Mouse (Mus musculus) c-Kit-positive CD71-positive TER-119-positive erythroid progenitor cells, embryonic 14.5 days (primary cell): ENCODE data around the gene E030030I06Rik.
"Not testable (repeated sequence)": the region's sequence is repeated elsewhere in the genome, so short reads cannot be mapped to it uniquely, and the experiment has no call there.

Experiments used
- DNase-seq: peaks from one replicate; pipeline ENCODE4 v3.0.0-alpha.2; 2013; ENCODE audit warnings: low spot score

The E030030I06Rik gene

DNA sequence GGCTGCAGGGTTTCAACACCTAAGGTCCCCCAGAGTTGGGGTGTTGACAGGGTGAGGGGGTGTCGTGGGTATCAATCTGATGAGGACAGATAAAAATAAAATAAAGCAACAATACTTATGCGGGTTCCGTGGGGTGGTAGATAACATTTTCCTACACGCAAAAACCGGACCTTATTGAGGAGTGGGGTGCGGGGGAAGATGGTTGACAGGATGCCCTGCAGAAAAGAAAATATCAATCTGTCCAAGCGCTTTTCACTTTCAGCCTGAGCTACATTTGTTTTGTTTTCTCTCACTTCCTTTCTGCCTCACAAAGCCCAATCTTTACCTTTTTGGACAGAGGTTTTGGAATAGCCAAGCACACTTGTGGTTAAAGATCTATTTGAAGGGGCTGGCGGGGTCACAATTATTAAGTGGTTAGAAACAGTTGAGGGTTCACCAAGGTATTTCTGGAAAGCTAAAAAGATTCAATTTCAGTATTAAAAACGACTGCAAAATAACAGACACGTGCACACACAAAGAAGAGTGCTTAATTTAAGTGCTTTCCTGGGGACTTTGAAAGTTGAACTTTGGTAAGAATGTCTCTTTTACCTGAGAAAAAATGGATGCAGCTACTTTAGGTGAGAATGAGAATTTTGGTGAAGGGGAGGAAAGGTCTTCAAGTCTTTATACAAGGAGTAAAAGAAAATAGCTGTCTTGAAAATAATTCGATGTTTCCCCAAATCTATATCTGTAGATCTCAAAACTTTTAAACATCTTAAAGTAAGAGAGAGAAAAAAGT, 3.0 kb upstream of the E030030I06Rik start:
- DNase-seq, result not testable (repeated sequence)

DNA sequence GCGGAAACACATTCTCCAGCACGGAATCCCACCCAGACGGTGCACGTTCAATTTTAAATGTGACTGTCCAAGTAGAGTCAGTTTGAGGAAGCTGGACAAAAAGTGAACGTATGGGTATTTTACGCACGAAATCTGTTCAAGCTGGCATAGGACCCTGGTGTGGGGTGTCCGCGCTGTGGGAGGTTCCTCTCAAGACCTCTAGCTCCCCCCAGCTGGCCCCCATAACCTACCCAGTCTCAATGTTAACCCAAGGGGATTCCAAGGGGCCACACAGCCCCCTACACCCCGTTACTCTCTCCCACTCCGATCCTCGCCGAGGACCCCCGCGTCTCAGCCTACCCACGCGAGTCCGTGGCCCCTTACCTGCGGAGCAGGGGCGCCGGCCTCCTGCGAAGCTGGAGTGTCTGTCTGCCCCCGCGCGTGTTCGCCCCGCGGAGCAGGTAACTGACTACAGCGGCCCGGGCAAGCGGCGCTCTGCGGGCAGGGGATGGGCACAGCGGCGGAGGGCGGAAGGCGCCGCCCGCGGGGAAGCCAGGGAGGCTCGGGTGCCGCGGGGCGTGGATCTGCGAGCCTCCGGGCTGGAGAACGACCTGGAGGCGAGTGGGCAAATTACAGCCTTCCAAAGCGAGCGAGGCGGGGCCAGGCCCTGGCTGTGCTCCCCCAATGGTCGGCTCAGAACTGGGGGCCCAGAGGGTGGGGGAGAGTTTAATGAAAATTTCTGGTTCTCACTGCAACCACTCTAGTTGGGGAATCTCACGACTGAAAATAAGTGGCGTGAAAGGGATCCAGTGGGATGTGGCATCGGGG, 2.2 kb upstream of the E030030I06Rik start:
- not testable (repeated sequence) for DNase-seq

DNA sequence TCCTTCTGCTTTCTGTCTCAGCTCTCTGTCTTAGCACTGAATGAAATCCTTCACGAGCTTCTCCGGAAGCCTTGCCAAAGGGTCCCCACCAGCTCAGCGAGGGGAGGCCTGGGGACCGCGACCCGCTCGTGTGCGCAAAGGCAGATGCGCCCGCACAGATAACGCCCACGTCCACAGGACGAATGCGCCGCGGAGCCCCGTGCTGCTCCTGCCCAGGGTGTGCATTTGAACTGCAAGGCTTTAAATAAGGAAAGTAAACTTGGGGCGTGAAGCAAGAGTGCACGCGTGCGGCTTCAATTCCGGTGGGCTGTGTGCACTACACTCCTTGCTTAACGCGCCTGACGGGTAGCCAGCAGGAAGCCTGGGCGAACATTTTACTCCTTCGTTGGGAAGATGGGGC, 1.5 kb upstream of the E030030I06Rik start:
- no peak for DNase-seq

DNA sequence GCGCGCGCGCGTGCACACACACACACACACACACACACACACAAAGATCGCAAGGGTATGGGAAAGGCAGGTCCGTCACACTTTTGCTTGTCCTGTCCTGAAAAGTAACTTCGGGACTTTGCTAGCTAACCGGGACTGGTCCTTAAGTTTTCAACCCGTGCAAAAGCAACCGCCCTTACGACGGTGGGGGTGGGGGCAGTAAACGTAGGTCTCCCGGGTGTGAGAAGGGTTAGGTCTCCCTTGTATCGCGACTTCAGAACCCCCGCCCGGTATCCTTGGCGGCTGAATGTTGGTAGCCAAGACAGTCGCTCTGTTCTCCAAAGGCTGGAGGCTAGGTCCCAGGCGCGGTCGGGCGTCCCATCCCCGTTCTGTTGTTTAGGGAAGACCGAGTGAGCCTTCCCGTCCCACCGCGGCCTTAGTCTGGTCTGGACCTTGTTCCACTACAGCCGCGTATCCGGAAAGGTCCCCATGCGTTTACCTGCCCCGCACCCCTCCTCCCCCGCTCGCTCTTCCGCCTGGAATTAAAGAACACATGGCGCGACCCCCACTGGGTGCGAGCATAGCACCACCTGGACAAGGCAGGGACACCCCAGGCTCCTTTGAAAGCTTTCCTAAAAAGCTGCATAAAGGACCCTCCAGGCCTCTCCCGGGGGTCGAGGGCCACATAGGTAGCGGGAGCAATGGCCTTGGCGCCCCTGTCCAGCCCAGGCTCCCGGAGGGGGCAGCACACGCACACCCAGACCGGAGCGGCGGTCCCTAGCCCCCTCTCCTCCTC, 808 bp upstream of the E030030I06Rik start:
- DNase-seq, result no peak

DNA sequence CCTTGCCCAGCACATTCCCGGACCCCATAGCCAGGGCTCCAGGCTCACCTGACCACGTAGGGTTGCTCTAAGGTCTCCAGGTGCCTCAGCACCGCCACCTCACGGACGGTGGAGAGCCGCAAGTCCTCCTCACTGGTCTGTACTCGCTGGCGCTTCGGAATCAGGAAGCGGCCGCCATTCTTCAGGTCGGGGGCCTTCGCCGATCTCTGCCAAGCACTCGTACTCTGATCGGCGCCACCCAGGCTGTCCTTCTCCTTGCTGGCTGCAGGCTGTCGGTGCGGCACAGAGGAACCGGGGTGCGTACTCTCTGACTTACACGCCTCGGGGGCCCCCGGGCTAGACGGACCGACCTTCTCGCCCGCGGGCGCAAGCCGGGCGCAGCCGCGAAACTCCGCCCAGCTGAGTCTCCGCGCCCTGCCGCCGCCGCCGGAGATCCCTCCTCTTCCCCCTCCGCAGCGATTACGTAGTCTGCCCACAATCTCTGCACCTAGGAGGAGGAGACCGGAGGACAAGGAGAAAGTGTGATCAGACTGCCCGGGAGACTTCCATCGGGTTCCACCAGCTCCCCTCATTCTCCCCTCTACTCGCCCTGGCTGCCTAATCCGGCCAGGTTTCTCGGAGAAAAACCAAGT, 513 bp downstream of the E030030I06Rik start:
- DNase-seq, result no peak

DNA sequence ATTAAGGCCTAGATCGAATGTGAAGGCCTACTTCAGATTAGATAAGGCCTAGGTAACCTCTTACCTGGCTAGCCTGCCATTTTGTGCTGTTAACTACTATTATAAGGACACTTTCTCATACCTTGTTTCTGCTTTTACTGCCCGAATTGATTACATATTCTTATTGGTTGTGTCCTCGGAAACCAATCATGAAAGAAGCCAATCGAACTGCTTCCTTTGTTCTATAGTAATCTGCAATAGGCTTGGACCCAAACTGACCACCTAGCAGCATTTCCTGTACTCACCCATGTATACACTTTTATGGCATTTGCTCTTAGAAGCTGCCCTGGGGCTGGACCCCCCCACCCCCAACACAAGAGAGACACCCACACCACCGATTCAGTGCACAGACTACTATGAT, 6.1 kb downstream of the E030030I06Rik start:
- DNase-seq, result no peak

DNA sequence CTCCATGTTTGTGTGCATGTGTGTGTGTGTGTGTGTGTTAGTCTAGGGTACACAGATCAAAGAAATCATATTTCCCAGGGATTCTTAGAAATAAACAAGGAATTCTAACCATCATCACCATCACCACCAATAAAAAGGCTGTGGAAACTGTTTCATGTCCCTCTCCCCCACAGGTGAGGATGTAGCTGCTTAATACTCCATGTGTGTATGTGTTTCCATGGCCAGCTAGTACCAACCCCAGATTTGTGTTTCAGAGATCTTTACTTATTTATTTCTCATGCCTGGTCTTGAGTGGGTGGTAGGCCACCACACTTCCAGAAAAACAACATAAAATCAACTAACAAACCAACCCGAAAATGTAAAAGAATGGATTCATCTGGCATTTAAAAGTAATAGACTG, 6.9 kb downstream of the E030030I06Rik start:
- DNase-seq, result peak; percentile 77

DNA sequence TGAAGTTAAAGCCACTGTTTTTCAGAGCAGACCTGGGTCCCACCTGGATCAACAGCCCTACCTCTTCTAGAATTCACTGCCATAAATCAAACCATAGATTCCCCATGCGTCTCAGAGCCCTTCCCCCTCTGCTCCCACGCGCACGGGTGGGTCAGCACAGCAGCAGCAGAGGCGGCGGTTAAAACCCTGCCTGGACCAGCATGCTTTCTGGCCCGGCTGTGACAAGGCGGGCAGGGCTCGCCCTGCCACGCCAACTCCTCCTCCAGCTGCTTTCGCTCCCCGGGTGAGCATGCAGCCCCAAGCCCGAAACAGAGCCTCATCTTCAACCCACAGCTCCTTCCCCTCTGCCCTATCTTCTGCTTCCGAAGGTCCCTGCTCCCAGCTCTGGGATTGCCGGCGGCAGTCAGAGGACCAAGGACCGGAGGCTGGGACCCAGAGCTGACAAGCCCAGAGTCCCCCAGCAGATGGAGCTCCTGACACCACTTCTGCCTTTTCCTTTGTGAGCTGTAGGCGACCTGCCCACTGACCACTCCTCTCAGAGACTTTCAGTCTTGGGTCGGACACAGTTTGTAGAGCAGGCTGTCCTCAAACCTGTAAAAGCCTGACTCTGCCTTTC, 8.3 kb downstream of the E030030I06Rik start:
- no peak for DNase-seq

DNA sequence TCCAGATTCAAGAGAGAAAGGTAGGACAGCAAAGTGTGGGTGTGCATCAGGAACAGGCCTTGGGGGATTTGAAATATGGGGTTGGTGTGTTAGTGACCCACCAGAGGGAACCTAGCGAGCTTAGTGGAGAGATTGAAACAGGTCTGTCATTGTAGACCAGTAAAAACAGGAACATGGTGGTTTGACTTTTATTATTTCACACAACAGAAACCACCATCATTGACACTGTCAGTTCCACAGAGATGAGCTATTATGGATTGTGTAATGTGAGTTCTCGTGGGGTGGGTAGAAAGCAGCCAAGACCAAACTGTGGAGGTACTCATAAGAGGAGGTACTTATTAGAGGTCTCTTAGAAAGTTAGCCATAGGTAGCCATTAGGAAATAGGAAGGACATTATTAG, 74.5 kb downstream of the E030030I06Rik start:
- DNase-seq, result no peak

DNA sequence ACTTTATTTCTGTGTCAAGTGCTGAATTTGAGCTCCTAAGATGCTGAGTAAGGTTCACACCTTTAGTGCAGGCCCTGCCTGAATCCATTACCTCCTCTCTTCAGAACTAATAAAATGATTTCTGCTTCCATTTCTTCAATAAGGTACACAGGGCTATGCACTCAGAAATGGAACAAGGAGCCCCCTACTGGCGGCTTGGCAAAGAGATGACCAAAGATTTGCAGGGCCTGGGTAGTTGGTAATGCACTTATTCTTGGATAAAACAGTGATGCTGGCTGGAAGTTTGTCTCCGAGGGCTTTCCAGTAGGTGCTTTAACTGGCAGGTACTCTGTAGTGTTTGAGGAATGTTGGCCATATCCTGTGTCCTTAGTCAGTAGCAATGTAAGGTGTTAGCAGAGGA, 76.3 kb downstream of the E030030I06Rik start:
- no peak for DNase-seq

DNA sequence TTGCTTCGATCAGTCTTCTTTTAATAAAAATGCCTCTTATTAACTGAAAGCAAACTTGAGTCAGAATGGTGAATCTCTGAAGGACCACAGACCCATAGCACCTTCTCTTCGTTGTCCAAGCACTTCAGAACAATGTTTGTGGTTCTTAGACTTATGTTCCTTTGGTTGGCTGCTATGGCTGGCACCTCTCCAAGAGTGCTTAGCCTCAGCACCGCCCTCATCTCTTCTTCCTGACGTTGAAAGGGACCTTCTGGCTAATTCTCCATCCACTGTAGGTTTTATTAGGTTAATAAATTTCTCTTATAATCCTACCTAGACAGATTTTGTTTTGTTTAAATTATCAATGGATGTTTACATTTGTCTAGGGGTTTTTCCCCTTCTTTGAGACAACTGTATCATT, 78.5 kb downstream of the E030030I06Rik start:
- no peak for DNase-seq

DNA sequence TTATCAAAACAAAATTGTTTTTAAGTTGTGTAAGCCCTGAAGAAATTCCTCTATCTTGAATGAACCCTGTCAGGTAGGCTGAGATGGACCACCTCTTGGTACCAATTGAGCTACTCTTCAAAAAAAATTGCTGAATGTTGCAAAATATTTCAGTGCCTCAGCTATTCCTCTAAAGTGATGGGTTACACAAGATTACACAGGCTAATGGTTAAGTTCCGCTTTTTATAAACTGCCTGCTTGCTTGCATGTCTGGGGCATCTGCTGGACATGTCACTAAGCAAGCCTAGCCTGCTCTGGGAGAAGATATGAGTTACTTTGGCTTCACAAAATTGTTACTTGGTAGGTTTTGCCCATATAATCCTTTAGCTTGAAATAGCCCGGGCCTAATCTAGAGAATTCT, 78.9 kb downstream of the E030030I06Rik start:
- DNase-seq, result no peak

DNA sequence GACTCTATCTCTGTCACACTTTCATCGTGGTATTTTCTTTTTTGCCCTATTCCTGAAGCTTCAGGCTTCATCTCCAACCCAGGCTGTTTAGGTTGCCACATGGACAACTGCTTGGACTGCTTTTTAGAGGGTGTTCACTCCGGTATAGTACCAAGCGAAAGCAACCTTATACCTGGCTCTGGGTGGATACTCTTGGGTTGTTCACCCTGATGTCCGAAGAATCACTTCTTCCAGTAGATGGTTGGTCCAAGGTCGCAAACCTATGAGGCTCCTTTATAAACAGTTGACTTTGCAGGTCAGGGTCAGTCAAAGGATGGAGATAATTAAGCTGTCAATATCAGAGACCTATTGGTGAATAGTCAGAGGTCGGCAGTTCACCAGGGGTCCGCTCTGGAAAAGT, 81.1 kb downstream of the E030030I06Rik start, which contains the start of gene 4930444G20Rik:
4930444G20Rik (minus strand) TSS at position 101 of the 400 bp plus-strand sequence.
- DNase-seq, result not testable (repeated sequence)
